Mouse (Mus musculus) kidney, adult 2 months (tissue): ENCODE results near the gene Gm13697.

Experiments
- CTCF ChIP-seq: fragments of 200-500 bp; conservative IDR thresholded peaks from 2 replicates; pipeline ENCODE4 v1.5.1; 2011; ENCODE audit warnings: low read depth, mild to moderate bottlenecking, control low read depth, low read length, moderate library complexity, mixed read lengths; ENCODE audit not compliant: insufficient read depth, insufficient read length
- POLR2A ChIP-seq: fragments of 200-500 bp; IDR thresholded peaks from one replicate; pipeline ENCODE4 v1.6.1; 2011; ENCODE audit warnings: low read depth, low read length, control low read depth

GRCm38 (mm10) chr2:84009818-84010217, 25.3 kb downstream of the Gm13697 start:
- TF ChIP-seq POLR2A (no peak), CTCF (no peak)
